Comparison of ENCODE assay signal across 12 mouse cellular contexts in genomic region chr7:69807220-69807619, GRCm38 (mm10).
DNase-seq lines count a peak whose midpoint lies in the region; ATAC-seq and TF ChIP-seq lines count a peak whose summit lies in the region.
"Had no signal": no experiment of that assay in that cellular context is flagged by ENCODE, and none has a peak within 500 bp of the region (broad histone marks: within the 10 kb centered on the region; RNA-seq: fewer than 3 reads in every experiment).

No protein-coding gene starts in this region.

- H3K9me3 ChIP-seq in hindbrain, embryonic 10.5 days = no peaks in the 10 kb centered on the region
- no peaks in the 10 kb centered on the region for H3K9me3 ChIP-seq in hindbrain, postnatal 0 days (ENCODE audit: low read length)
- no peaks in the 10 kb centered on the region for H3K9me3 ChIP-seq in kidney, postnatal 0 days (replicated peaks; ENCODE audit: low read length)
- H3K9me3 ChIP-seq: hindbrain, embryonic 13.5 days had no signal

- intact Hi-C loops in gastrocnemius, postnatal 36 days (cut with DNase I) = no loop called here

- peak overlapping the region; percentile 64 for H3K27ac ChIP-seq in hindbrain, embryonic 10.5 days
- no peak overlapping the region for H3K27ac ChIP-seq in hindbrain, postnatal 0 days
- no peak overlapping the region for H3K27ac ChIP-seq in kidney, postnatal 0 days
- H3K27ac ChIP-seq: hindbrain, embryonic 13.5 days; left cerebral cortex, adult 2 months; macrophage had no signal

- H3K4me2 ChIP-seq in hindbrain, postnatal 0 days (ENCODE audit: low read depth, low read length) = no peak overlapping the region
- H3K4me2 ChIP-seq in kidney, postnatal 0 days (ENCODE audit: low read length) = no peak overlapping the region
- H3K4me2 ChIP-seq: hindbrain, embryonic 13.5 days had no signal

- peak; percentile 7 for DNase-seq in hindbrain, embryonic 10.5 days (ENCODE audit: low spot score)
- no peak for DNase-seq in hindbrain, postnatal 0 days (ENCODE audit: low spot score)
- peak; percentile 17 for DNase-seq in urinary bladder, adult 2 months (ENCODE audit: low spot score)
- DNase-seq in urinary bladder, postnatal 10 days (ENCODE audit: low spot score) = no peak
- DNase-seq in kidney, postnatal 0 days (ENCODE audit: low spot score) = peak; percentile 6
- no peak for DNase-seq in thymus, postnatal 14 days
- DNase-seq in cerebellum, adult 9-10 months = no peak
- DNase-seq in gastrocnemius, postnatal 36 days = no peak
- DNase-seq: forebrain, postnatal 0 days had no signal

- peaks cover 22% of the 10 kb centered on the region; the same call in 1 of the 2 replicates for H3K4me1 ChIP-seq in hindbrain, embryonic 10.5 days (replicated peaks)
- H3K4me1 ChIP-seq in hindbrain, postnatal 0 days (ENCODE audit: insufficient read depth, low read length) = no peaks in the 10 kb centered on the region
- no peaks in the 10 kb centered on the region for H3K4me1 ChIP-seq in kidney, postnatal 0 days (replicated peaks; ENCODE audit: insufficient read depth, low read length)

- TF ChIP-seq CTCF in hindbrain, postnatal 0 days (IDR thresholded peaks at IDR 0.05; ENCODE audit: low read depth) = no peak
- TF ChIP-seq CTCF in kidney, postnatal 0 days (IDR thresholded peaks at IDR 0.05; ENCODE audit: low read depth) = no peak

- no peaks in the 10 kb centered on the region for H3K27me3 ChIP-seq in hindbrain, embryonic 10.5 days (ENCODE audit: insufficient read depth, poor library complexity, severe bottlenecking)
- no peaks in the 10 kb centered on the region for H3K27me3 ChIP-seq in hindbrain, postnatal 0 days (ENCODE audit: insufficient read depth, low read length)
- H3K27me3 ChIP-seq in kidney, postnatal 0 days (ENCODE audit: insufficient read depth, low read length) = no peaks in the 10 kb centered on the region

- 48% methylated on average over 8 of the region's 8 CpGs for WGBS in hindbrain, embryonic 10.5 days
- WGBS in hindbrain, postnatal 0 days = 50% methylated on average over 8 of the region's 8 CpGs
- 22% methylated on average over 8 of the region's 8 CpGs for WGBS in kidney, postnatal 0 days

- no peak overlapping the region for H3K4me3 ChIP-seq in hindbrain, embryonic 10.5 days
- no peak overlapping the region for H3K4me3 ChIP-seq in hindbrain, postnatal 0 days (ENCODE audit: low read length)
- no peak overlapping the region for H3K4me3 ChIP-seq in kidney, postnatal 0 days (replicated peaks; ENCODE audit: low read depth, low read length)
- H3K4me3 ChIP-seq: hindbrain, embryonic 13.5 days; left cerebral cortex, adult 2 months had no signal

- ATAC-seq in hindbrain, postnatal 0 days = no peak
- no peak for ATAC-seq in kidney, postnatal 0 days (replicated peaks; ENCODE audit: low FRiP score, low read depth)
- ATAC-seq: forebrain, postnatal 0 days had no signal

- H3K9ac ChIP-seq in hindbrain, postnatal 0 days (replicated peaks; ENCODE audit: low read length) = no peak overlapping the region
- H3K9ac ChIP-seq in kidney, postnatal 0 days (ENCODE audit: low read depth, low read length) = no peak overlapping the region
- H3K9ac ChIP-seq: forebrain, postnatal 0 days; hindbrain, embryonic 13.5 days had no signal

- no peaks in the 10 kb centered on the region for H3K36me3 ChIP-seq in hindbrain, embryonic 10.5 days
- no peaks in the 10 kb centered on the region for H3K36me3 ChIP-seq in hindbrain, postnatal 0 days (ENCODE audit: insufficient read depth, low read length)
- H3K36me3 ChIP-seq in kidney, postnatal 0 days (ENCODE audit: insufficient read depth, low read length) = no peaks in the 10 kb centered on the region
- H3K36me3 ChIP-seq: hindbrain, embryonic 13.5 days had no signal

Comparison
In these comparisons a context has a peak if more than half of its experiments do, and no peak if none do; other contexts are left out.
1. DNase-seq: peak in hindbrain, embryonic 10.5 days (single experiment), urinary bladder, adult 2 months (single experiment) and kidney, postnatal 0 days (single experiment); none in hindbrain, postnatal 0 days (single experiment), urinary bladder, postnatal 10 days (single experiment), thymus, postnatal 14 days (single experiment), cerebellum, adult 9-10 months (single experiment) and gastrocnemius, postnatal 36 days (0 of 2).